Mouse (Mus musculus): Measurements from ENCODE around the gene Fat1. TPM values are rescaled to one million over a fixed set of nuclear protein-coding genes. Genes with fewer than 3 reads are reported as not detected.

The Fat1 gene
- polyA plus RNA-seq, 1 experiment from 2014 or later = 0.78 TPM

GRCm38 (mm10) chr8:44960455-44960854 is 25.2 kb downstream of the Fat1 start:
- H3K27ac ChIP-seq (ENCODE audit: low read depth) = no peak overlapping the region
- no peaks in the 10 kb centered on the region for H3K4me1 ChIP-seq (ENCODE audit: insufficient read depth)
- no peak overlapping the region for H3K4me2 ChIP-seq (ENCODE audit: low read depth, low read length)
- no peak for TF ChIP-seq EP300 (IDR thresholded peaks at IDR 0.05; ENCODE audit: low read depth)
- no peak for TF ChIP-seq CTCF (IDR thresholded peaks at IDR 0.05; ENCODE audit: low read depth)
- H3K9ac ChIP-seq (replicated peaks) = no peak overlapping the region
- no peaks in the 10 kb centered on the region for H3K36me3 ChIP-seq (replicated peaks; ENCODE audit: insufficient read depth, low read length)
- ATAC-seq (no peak), DNase-seq (no peak)
- no peaks in the 10 kb centered on the region for H3K9me3 ChIP-seq (ENCODE audit: low read length)
- H3K27me3 ChIP-seq (ENCODE audit: insufficient read depth, low read length) = no peaks in the 10 kb centered on the region
- 62% methylated on average over 10 of the region's 10 CpGs for WGBS (ENCODE audit: insufficient replicate concordance)
- H3K4me3 ChIP-seq (ENCODE audit: low read depth, low read length) = no peak overlapping the region

- Histone ChIP-seq H3K4me3 (ENCODE audit: low read depth, low read length) (no peak overlapping the region), H3K9ac (replicated peaks) (no peak overlapping the region), H3K4me2 (ENCODE audit: low read depth, low read length) (no peak overlapping the region), H3K36me3 (replicated peaks; ENCODE audit: insufficient read depth, low read length) (no peaks in the 10 kb centered on the region), H3K9me3 (ENCODE audit: low read length) (no peaks in the 10 kb centered on the region), H3K27ac (ENCODE audit: low read depth) (no peak overlapping the region), H3K4me1 (ENCODE audit: insufficient read depth) (no peaks in the 10 kb centered on the region), H3K27me3 (ENCODE audit: insufficient read depth, low read length) (no peaks in the 10 kb centered on the region)
- no peak for ATAC-seq
- WGBS (ENCODE audit: insufficient replicate concordance) = 54% methylated on average over 5 of the region's 5 CpGs
- TF ChIP-seq CTCF (IDR thresholded peaks at IDR 0.05; ENCODE audit: low read depth) (no peak), EP300 (IDR thresholded peaks at IDR 0.05; ENCODE audit: low read depth) (no peak)
- no peak for DNase-seq
These were observed 25.7 kb downstream of the Fat1 start for GRCm38 (mm10) chr8:44960906-44961305.

- TF ChIP-seq EP300 (IDR thresholded peaks at IDR 0.05; ENCODE audit: low read depth) = no peak
- TF ChIP-seq CTCF (IDR thresholded peaks at IDR 0.05; ENCODE audit: low read depth) = no peak
- no peak overlapping the region for H3K27ac ChIP-seq (ENCODE audit: low read depth)
- H3K4me1 ChIP-seq (ENCODE audit: insufficient read depth) = no peaks in the 10 kb centered on the region
- DNase-seq = no peak
- H3K9me3 ChIP-seq (ENCODE audit: low read length) = no peaks in the 10 kb centered on the region
- H3K4me3 ChIP-seq (ENCODE audit: low read depth, low read length) = no peak overlapping the region
- no peak for ATAC-seq
- no peak overlapping the region for H3K4me2 ChIP-seq (ENCODE audit: low read depth, low read length)
- H3K36me3 ChIP-seq (replicated peaks; ENCODE audit: insufficient read depth, low read length) = no peaks in the 10 kb centered on the region
- WGBS (ENCODE audit: insufficient replicate concordance) = 69% methylated on average over 6 of the region's 6 CpGs
- H3K9ac ChIP-seq (replicated peaks) = no peak overlapping the region
- H3K27me3 ChIP-seq (ENCODE audit: insufficient read depth, low read length) = no peaks in the 10 kb centered on the region
These were observed 26.2 kb downstream of the Fat1 start for GRCm38 (mm10) chr8:44961492-44961891.

- Histone ChIP-seq H3K9me3 (ENCODE audit: low read length) (no peaks in the 10 kb centered on the region), H3K4me1 (ENCODE audit: insufficient read depth) (no peaks in the 10 kb centered on the region), H3K9ac (replicated peaks) (no peak overlapping the region), H3K4me2 (ENCODE audit: low read depth, low read length) (no peak overlapping the region), H3K4me3 (ENCODE audit: low read depth, low read length) (no peak overlapping the region), H3K36me3 (replicated peaks; ENCODE audit: insufficient read depth, low read length) (no peaks in the 10 kb centered on the region), H3K27ac (ENCODE audit: low read depth) (0 out of 2 replicates have a peak overlapping the region, but pooled peaks have one; percentile 2), H3K27me3 (ENCODE audit: insufficient read depth, low read length) (no peaks in the 10 kb centered on the region)
- DNase-seq = no peak
- 70% methylated on average over 12 of the region's 12 CpGs for WGBS (ENCODE audit: insufficient replicate concordance)
- ATAC-seq = peak; percentile 90
- TF ChIP-seq EP300 (IDR thresholded peaks at IDR 0.05; ENCODE audit: low read depth) = no peak
- TF ChIP-seq CTCF (IDR thresholded peaks at IDR 0.05; ENCODE audit: low read depth) = no peak
These were observed 27.5 kb downstream of the Fat1 start for GRCm38 (mm10) chr8:44962572-44963231.

- Histone ChIP-seq H3K27me3 (ENCODE audit: insufficient read depth, low read length) (no peaks in the 10 kb centered on the region), H3K27ac (ENCODE audit: low read depth) (no peak overlapping the region), H3K9me3 (ENCODE audit: low read length) (no peaks in the 10 kb centered on the region), H3K9ac (replicated peaks) (no peak overlapping the region), H3K36me3 (replicated peaks; ENCODE audit: insufficient read depth, low read length) (no peaks in the 10 kb centered on the region), H3K4me1 (ENCODE audit: insufficient read depth) (peaks cover 4% of the 10 kb centered on the region; the same call in 1 of the 2 replicates), H3K4me3 (ENCODE audit: low read depth, low read length) (no peak overlapping the region), H3K4me2 (ENCODE audit: low read depth, low read length) (no peak overlapping the region)
- no peak for ATAC-seq
- WGBS (ENCODE audit: insufficient replicate concordance) = 77% methylated on average over 8 of the region's 8 CpGs
- no peak for DNase-seq
- TF ChIP-seq EP300 (IDR thresholded peaks at IDR 0.05; ENCODE audit: low read depth) = no peak
- no peak for TF ChIP-seq CTCF (IDR thresholded peaks at IDR 0.05; ENCODE audit: low read depth)
These were observed 32.3 kb downstream of the Fat1 start for GRCm38 (mm10) chr8:44967521-44968039.

GRCm38 (mm10) chr8:44970093-44970492 is 34.8 kb downstream of the Fat1 start:
- no peaks in the 10 kb centered on the region for H3K9me3 ChIP-seq (ENCODE audit: low read length)
- no peaks in the 10 kb centered on the region for H3K36me3 ChIP-seq (replicated peaks; ENCODE audit: insufficient read depth, low read length)
- H3K27ac ChIP-seq (ENCODE audit: low read depth) = peak overlapping the region; percentile 29; the same call in 1 of the 2 replicates
- DNase-seq (no peak), ATAC-seq (no peak)
- no peak for TF ChIP-seq CTCF (IDR thresholded peaks at IDR 0.05; ENCODE audit: low read depth)
- no peak for TF ChIP-seq EP300 (IDR thresholded peaks at IDR 0.05; ENCODE audit: low read depth)
- no peaks in the 10 kb centered on the region for H3K27me3 ChIP-seq (ENCODE audit: insufficient read depth, low read length)
- H3K4me1 ChIP-seq (ENCODE audit: insufficient read depth) = peaks cover 8% of the 10 kb centered on the region; the same call in 1 of the 2 replicates
- H3K9ac ChIP-seq (replicated peaks) = no peak overlapping the region
- no peak overlapping the region for H3K4me3 ChIP-seq (ENCODE audit: low read depth, low read length)
- 39% methylated on average over 12 of the region's 12 CpGs for WGBS (ENCODE audit: insufficient replicate concordance)
- peak overlapping the region; percentile 18; the same call in 1 of the 2 replicates for H3K4me2 ChIP-seq (ENCODE audit: low read depth, low read length)

Data from liver, postnatal 0 days (tissue).